In genomic region chr19:5847306-5847796, GRCm38 (mm10) we compare ENCODE assay signal across 9 mouse cellular contexts. TPM values are rescaled to one million over a fixed set of nuclear protein-coding genes. Genes with fewer than 3 reads are reported as not detected.
DNase-seq lines count a peak whose midpoint lies in the region; ATAC-seq and TF ChIP-seq lines count a peak whose summit lies in the region.
"Had no signal": no experiment of that assay in that cellular context is flagged by ENCODE, and none has a peak within 500 bp of the region (broad histone marks: within the 10 kb centered on the region; RNA-seq: fewer than 3 reads in every experiment).

No protein-coding gene starts in this region.

- H3K4me2 ChIP-seq in intestine, postnatal 0 days (replicated peaks; ENCODE audit: low read depth) = peak overlapping the region; percentile 68
- H3K4me2 ChIP-seq in lung, embryonic 16.5 days (ENCODE audit: low read depth, low read length) = peak overlapping the region; percentile 61

- H3K9ac ChIP-seq in intestine, postnatal 0 days (ENCODE audit: low read depth, low read length) = peak overlapping the region; percentile 59
- H3K9ac ChIP-seq in lung, embryonic 16.5 days (ENCODE audit: low read length) = peak overlapping the region; percentile 64

- no peak overlapping the region for H3K4me3 ChIP-seq in intestine, postnatal 0 days (ENCODE audit: low read depth, low read length)
- peak overlapping the region; percentile 46 for H3K4me3 ChIP-seq in lung, embryonic 16.5 days (ENCODE audit: low read length)

- no peak for ATAC-seq in intestine, postnatal 0 days
- no peak for ATAC-seq in lung, embryonic 16.5 days (ENCODE audit: low read depth)

- WGBS in intestine, postnatal 0 days = 56% methylated on average over 4 of the region's 4 CpGs
- WGBS in lung, embryonic 16.5 days = 50% methylated on average over 4 of the region's 4 CpGs

- no peaks in the 10 kb centered on the region for H3K27me3 ChIP-seq in intestine, postnatal 0 days (replicated peaks; ENCODE audit: control insufficient read depth, insufficient read depth, low read length)
- no peaks in the 10 kb centered on the region for H3K27me3 ChIP-seq in lung, embryonic 16.5 days (ENCODE audit: control insufficient read depth, insufficient read depth, low read depth, low read length)
- H3K27me3 ChIP-seq: Patski had no signal

- H3K27ac ChIP-seq in intestine, postnatal 0 days (ENCODE audit: low read depth, low read length) = peak overlapping the region; percentile 99
- peak overlapping the region; percentile 100 for H3K27ac ChIP-seq in lung, embryonic 16.5 days (ENCODE audit: low read length)

- peak; percentile 42 for DNase-seq in embryo, embryonic 10.5 days (ENCODE audit: low spot score)
- DNase-seq in embryo, embryonic 9.5 days (ENCODE audit: extremely low spot score) = no peak
- peak; percentile 53 for DNase-seq in ZHBTc4 (ENCODE audit: low read depth, low spot score)
- DNase-seq in fibroblast of lung, adult 2 months (ENCODE audit: low read depth) = peak; percentile 19
- DNase-seq in ovary, adult 18-20 months (ENCODE audit: low spot score) = no peak
- DNase-seq in urinary bladder, postnatal 4 days (ENCODE audit: low spot score in 2 of 2) = no peak

- H3K36me3 ChIP-seq in intestine, postnatal 0 days (ENCODE audit: control insufficient read depth, insufficient read depth) = peaks cover 4% of the 10 kb centered on the region; the same call in 1 of the 2 replicates
- H3K36me3 ChIP-seq in lung, embryonic 16.5 days (ENCODE audit: control insufficient read depth, insufficient read depth, low read length) = peaks cover 8% of the 10 kb centered on the region

- H3K9me3 ChIP-seq in intestine, postnatal 0 days (ENCODE audit: control insufficient read depth) = no peaks in the 10 kb centered on the region
- H3K9me3 ChIP-seq in lung, embryonic 16.5 days (ENCODE audit: control insufficient read depth, low read length) = no peaks in the 10 kb centered on the region

- H3K4me1 ChIP-seq in intestine, postnatal 0 days (replicated peaks; ENCODE audit: control insufficient read depth, insufficient read depth, low read length) = peaks cover 34% of the 10 kb centered on the region
- H3K4me1 ChIP-seq in lung, embryonic 16.5 days (replicated peaks; ENCODE audit: control insufficient read depth, insufficient read depth, low read length) = peaks cover 73% of the 10 kb centered on the region

- no peak for TF ChIP-seq CTCF in intestine, postnatal 0 days (IDR thresholded peaks at IDR 0.05; ENCODE audit: low read depth)

RNA-seq across cellular contexts. Expression of gene Frmd8, which starts 27.7 kb away (rescaled TPM):
- 21.7 and 24.0 TPM in 2 replicates for polyA plus RNA-seq in intestine, postnatal 0 days (2015; fragmentation: Nextera tagmentation; extraction: Ambion mirVana)
- 56.4 and 61.1 TPM in 2 replicates for polyA plus RNA-seq in lung, embryonic 16.5 days (2015; fragmentation: Nextera tagmentation; extraction: Ambion mirVana)

RNA-seq across cellular contexts. Expression of gene Slc25a45, which starts 30.3 kb away (rescaled TPM):
- 3.8 and 4.0 TPM in 2 replicates for polyA plus RNA-seq in intestine, postnatal 0 days (2015; fragmentation: Nextera tagmentation; extraction: Ambion mirVana)
- polyA plus RNA-seq in lung, embryonic 16.5 days (2015; fragmentation: Nextera tagmentation; extraction: Ambion mirVana) = 5.7 and 6.2 TPM in 2 replicates

RNA-seq across cellular contexts. Expression of gene Tigd3, which starts 46.6 kb away (rescaled TPM):
- polyA plus RNA-seq in intestine, postnatal 0 days (2015; fragmentation: Nextera tagmentation; extraction: Ambion mirVana) = 1.0 and 1.2 TPM in 2 replicates
- polyA plus RNA-seq in lung, embryonic 16.5 days (2015; fragmentation: Nextera tagmentation; extraction: Ambion mirVana) = 2.5 and 3.2 TPM in 2 replicates

Comparison
In these comparisons a context has a peak if more than half of its experiments do, and no peak if none do; other contexts are left out.
1. DNase-seq: peak in embryo, embryonic 10.5 days (single experiment), ZHBTc4 (single experiment) and fibroblast of lung, adult 2 months (single experiment); none in embryo, embryonic 9.5 days (single experiment), ovary, adult 18-20 months (single experiment) and urinary bladder, postnatal 4 days (0 of 2).